Mouse (Mus musculus) CH12F3 (cell line): ENCODE results near the gene Fto.

Experiments used
- in situ Hi-C: fragments of 300-500 bp; cut with MboI; formaldehyde crosslinking; loops from 2 replicates; pipeline ENCODE4 v1.14.3; 2020; ENCODE audit warnings: low sequenced_read_pairs

Fto gene

DNA sequence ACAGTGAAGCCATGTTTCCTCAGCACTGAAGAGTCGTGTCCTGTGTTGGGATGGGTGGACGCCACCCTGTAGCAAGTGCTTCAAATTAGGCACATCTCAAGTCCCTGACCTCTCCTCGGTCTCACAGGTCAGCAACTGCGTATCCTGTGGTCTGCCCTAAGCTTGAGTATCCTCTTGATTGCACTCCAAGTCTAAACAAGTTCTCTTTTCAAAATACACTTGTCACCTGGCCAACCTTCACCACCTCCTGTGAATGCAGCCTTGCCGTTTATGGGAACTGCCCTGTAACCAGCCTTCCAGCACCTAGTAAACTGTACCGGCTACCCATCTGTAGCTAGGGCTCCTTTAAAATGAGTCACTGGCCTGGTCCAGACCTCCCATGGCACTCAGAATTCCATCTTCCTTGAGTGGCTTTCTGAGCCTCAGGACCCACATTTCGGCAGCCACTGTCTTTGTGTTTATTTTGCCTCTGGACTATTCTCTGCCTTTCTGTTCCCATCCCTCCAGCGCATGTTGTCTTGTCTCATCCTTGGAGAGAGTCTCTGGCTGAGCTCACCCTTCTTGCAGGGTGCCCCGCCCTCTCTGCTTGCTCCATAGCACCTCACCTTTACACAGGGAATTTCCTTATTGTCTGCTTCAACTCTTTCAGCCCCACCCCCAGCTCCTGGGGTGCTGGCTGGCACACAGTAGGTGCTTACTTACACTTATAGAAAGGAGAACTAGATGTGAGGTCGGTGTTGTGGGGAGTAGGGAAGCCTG, 181.4 kb downstream of the Fto start:
- in situ Hi-C loops, result no loop called here

DNA sequence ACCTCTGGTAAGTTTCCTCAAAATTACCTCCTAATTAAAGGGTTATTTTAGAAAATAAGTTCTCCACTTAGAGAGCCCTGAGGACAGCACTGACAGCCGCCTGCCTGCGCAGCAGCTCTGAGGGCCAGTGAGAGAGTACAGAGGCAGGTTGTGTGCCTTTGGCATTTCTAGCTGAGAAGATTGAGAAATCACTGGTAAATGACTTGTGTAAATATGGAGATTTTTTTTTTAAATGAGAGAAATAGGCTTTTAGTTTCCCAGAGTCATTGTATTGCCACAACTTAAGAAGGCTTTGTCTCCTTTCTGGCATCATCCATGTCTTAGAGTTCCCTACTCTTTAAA, 181.9 kb downstream of the Fto start:
- in situ Hi-C loops, result no loop called here

DNA sequence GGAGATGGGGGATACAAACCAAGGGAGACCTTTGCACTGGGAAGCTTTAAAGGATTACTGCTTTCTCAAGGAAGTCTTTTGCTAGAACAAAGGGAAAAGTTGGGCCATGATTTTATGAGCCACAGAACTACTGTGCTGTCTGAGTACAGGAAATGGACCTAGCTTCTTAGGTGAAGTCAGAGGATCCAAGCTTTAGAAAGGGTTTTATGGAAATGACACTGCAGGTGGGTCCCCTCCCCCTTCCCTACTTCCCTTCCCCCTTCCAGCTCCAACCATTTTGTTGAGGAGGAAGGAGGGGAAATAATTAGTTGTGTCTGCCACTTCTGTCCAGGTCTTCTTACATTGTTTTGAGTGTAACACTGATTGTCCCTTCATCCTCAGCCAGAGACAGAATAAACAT, 182.7 kb downstream of the Fto start:
- in situ Hi-C loops, result no loop called here

DNA sequence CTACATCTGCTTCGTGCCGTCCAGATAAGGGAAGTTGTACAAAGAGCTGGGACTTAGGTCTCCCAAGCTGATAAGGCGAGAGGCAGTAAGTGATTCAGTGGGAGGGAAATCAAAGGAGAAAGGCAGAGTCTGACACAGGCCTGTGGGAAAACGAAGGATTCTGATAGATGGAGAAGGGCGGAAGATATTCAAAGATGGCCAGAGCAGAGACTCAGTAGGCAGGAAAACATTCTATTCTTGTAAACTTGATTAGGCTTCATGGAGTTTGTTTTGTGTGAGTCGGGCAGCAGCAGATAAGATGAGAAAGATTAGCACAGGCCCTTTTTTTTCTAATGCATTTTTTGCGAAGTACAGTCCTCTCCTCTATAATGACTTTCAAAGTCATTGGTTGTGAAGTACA, 183.6 kb downstream of the Fto start:
- in situ Hi-C loops, result no loop called here

DNA sequence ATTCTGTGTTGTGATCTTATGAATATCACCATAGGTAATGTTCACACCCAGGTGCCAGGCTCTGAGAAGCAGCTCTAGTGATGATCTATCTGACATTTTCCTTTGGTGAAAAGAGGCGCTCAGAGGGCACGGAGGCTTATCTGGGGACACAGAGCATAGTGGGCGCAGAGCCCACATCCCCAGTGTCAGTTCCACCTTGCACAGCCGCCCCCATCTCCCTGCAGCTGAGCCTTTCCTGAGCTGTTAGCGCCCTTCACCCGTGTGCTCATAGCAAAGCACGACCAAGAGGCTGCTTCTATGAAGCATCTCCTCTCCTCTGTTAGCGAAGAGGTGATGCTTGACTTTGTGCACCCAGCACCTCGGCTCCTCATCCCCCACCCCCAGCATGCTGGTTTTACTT, 185.3 kb downstream of the Fto start:
- in situ Hi-C loops, result no loop called here

DNA sequence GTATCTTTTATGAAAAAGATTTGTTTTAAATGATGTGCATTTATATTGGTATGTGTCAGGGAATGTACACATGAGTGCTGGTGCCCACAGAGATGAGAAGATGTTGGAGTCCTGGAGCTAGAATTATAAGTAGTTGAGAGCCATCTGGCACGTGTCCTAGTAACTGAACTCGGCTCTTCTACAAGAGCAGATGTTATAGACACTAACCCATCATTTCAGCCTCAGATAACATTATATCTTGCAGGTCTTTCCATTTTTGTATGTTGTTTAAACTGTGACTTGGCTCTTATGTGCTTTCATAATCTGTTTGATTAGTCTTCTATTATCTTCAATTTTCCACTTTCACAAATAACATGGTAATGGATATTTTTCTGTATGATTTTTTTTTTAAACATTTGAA, 186.0 kb downstream of the Fto start:
- in situ Hi-C loops, result no loop called here

DNA sequence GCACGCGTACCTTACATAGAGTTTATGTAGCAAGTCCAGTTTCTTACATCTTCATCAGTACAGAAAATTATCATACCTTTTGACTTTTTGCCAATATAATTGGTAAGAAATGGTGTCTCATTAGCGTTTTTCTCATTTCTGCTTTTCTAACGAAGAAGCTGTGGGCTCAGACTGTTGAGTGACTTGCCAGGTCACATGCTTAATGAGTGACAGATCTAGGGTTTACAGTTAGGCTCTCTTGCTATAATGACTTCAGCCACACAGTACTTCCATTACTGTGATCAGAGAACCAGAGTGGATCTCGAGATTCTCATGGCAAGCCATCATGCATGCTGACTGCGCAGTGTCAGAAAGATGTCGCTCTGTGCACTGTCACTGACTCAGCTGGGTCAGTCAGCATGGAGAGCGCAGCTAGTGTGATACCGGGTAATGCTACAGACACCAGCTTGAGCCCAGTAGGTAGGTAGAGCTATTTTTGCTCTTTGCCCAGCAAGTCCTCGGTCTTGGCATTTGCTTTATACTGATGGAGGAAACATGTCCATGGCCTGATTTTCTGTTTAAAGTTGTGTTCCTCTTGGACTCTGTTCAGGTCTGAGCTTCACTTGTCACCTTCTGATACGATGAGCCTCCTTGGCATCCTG, 188.8 kb downstream of the Fto start:
- in situ Hi-C loops, result no loop called here

DNA sequence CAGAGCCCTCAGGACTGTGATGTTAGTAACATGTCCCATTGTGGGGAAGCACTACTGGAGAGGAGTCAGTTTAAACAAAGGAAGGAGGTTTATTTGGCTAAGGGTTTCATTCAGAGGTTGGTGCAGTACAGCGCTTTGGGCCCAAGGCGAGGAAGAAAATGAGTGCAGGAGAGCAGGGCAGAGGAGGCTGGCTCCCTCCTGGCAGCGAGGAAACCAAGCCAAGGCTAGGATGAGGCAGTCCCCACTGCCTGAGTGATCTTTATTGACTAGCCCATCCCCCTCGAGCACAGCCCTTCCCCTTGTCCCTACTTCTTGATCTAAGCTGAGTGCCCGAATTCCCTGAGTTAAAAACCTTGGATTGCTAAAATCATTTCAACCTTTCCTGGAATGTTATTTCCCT, 189.5 kb downstream of the Fto start:
- in situ Hi-C loops, result no loop called here

DNA sequence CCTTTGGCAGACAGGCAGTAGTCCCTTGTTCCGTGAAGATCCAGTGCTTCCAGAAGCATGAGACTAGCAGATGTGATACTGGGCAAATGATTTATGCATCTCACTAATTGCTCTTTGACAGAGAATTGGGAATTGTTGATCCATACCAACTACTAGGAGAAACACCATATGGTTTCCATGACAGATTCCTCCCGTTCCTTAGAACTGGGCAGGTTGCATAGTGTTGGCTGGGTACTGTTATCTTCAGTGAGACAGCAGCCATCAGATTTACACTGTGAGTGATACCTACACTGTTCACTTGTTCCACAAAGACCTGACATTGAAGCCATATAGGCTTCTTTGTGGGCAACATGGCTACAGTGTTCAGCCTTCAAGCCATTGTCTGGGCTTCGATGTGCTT, 191.0 kb downstream of the Fto start:
- in situ Hi-C loops, result no loop called here

DNA sequence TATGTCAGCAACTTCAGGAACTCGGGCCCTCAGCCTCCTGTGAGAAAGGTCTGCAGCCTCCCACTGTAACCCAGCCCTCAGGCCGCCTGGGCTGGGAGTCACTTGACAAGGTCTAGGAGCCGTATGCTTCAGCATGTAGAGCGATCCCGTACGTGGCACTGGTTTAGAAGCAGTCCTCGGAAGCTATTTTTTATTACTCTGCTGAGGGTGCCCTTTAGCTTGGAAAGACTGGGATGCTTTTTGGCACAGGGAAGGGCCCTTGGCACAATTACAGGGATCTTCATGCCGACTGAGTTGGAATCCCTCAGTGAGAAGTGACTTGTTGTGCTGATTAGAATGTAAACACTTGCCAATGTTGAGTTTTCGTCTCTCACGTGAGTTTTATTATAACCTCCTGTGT, 191.6 kb downstream of the Fto start:
- in situ Hi-C loops, result no loop called here

DNA sequence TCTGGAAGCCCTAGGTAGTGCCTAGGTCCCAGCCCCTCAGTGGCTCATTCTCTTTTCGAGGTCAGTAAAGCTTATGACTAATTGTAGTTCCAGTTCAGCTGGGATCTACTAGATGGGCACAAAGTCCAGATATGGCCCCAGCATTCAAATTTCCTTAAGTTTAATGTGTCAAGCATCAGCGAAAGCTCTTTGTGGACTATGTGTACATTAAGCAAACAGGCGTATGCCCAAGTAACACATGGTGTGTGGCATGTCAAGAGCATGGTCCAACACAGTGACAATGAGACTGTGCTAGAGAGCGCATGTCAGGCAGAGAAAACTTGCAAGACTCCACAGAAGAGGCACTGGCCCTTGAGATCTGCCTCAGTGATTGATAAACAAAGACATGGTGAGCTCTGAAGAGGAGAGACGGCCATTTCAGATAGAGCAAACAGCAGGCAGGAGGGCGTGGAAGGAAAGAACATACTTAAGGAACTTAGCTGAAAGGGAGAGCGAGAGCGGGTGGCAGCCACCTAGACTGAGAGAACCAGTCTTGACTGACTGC, 192.2 kb downstream of the Fto start:
- in situ Hi-C loops, result no loop called here

DNA sequence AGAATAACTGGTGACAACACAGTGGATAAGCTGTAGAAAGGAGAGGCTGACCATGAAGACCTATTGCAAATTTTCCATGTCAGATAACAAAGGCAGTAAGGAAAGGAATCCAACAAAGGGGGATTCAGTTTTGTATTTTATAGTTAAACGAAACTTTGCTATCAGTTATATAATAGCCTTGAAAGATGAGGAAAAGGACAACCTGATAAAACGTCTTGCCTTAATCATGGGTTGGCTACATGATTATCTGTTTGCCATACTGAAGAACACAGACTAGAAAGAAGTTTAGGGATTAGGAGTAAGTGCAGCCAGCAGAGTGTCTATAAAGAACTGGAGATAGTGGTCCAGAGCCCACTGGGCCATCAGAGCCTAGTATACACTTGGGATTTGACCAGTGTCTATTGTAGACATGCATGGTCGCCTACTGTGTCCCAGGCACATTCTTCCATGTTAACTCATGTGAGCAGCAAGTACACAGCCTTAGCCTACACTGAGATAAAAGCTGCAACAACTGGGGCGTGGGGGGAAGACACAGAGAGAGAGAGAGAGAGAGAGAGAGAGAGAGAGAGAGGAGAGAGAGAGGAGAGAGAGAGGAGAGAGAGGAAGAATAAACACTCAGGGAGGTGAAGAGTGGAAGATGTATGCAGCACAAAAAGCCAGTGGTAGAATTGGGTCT, 192.8 kb downstream of the Fto start:
- in situ Hi-C loops, result no loop called here

DNA sequence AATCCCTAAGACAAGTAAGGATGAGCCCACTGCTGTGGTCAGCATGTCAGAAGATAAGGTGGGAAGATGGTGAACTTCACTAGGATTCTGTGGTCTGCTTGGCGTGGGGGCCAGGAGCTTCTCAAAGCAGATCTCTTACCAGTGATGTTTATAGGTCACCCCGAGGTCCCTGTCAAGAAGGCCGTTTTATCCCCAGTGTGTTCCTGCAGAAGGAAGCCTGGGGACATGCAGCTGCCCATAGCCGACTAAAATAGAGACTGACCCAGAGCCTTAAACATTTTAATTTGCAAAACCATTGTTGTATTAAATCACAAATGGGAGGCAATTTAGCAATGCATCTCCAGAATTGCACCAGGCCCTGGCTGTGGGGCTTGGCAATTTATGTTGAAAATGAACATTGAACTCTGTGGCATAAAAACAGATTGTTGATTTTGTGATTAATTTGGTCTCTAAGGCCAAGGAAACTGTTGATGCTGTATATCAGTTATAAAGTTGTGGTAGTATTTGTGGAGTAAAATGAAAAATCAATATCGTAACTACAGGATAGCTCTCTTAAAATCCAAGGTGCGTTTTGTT, 193.4 kb downstream of the Fto start:
- in situ Hi-C loops, result no loop called here

DNA sequence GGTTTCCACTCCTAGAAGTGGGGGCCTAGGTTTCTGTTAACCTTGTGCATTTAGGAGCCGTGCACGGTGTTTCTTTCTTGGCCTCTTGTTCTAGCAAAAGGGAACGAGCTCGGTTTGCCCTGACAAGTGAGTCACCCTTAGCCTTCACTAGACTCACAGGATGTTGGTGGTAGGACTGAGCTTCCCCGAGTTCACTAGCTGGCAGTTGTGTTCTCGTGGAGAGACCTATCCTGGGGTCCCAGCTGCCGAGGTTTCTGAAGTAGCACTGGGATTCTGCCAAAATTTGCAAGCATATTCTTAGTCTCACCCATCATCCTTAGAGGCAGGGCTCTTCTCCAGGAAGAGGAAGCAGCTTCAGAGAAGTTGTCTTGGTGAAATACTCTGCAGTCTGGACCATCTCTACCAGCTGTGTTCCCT, 194.4 kb downstream of the Fto start:
- in situ Hi-C loops, result no loop called here

DNA sequence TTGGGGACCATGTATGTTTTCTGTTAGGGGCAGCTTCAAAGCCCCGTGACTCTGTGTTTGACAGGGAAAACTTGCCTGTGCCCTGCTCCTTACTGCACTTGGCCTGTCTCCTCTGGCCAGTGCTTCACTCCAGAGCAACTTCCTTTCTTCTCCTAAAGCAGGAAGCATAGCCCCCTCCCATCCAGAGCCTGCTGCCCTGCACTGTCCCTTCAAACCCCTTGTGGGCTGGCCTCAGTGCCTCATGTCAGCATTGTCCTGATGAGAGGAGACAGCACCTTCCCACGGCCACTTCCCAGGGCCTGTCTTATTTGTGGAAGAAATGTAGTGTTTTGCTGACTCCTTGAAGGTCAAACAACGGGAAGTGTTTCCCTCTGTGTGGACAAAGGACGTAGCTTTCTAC, 195.0 kb downstream of the Fto start:
- in situ Hi-C loops, result no loop called here

DNA sequence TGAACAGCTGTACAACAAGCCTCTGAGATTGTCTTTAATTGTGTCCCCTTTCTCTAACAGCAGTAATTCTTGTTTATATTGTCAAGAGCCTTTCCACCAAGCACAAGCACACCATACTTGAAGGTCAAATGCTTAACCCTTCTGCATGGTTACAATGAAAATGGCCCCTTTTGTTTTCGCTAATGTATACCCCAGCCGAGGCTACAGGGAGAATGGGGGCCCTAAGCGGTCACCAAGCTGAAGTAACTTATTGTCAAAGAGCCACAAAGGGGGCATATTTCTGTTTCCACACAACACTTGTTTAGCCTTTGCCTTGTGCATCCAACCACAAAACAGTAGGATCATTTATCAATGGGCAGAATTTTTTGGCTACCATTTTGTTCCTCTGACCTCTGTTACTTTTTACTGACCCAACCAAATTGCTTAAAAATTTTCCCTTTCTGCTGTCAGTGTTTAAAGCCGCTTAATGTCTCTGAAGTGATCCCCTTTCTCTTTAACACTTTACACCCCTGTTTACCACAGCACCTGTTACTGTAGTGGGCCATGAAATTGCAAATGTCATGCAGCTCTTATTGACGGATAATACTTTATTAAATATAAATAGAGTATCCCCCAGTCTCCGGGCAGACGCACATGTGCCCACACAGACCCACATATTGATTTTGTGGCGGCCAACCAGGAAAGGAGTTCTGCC, 196.0 kb downstream of the Fto start:
- in situ Hi-C loops, result no loop called here

DNA sequence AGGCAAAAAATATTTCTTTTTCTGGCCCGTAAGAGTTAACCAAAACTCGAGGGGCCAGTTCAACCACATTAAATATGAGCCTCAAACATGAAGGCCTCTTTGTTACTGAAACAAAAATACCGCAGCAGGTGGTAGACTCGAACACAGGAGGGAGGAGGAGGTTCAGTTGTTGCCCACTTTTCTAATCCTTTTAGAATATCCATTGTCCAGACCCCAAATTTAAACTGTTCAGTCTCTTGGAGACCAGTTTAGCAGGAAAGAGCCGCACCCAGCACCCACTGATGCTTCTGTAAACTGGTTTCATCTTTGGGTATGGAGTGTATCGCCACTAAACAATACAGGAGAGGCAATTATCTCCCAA, 196.6 kb downstream of the Fto start:
- in situ Hi-C loops, result no loop called here

DNA sequence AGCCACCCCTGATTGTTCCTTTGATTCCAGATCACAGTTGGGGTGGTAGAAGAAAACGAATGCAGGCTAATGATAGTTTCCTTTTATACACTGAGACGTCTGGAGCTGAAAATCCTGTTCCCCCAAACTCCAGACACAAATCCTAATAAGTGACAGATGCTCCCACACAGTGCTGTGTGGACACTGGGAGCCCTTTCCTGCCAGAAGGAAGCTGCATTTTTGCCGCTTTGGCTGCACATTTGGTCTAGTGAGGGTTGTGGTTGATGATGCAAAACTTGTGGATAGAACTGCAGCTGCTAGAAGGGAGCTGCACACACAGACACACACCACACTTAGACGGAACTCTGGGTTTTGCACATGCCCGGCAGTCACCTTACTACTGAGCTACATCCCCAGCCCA, 197.4 kb downstream of the Fto start:
- in situ Hi-C loops, result no loop called here

DNA sequence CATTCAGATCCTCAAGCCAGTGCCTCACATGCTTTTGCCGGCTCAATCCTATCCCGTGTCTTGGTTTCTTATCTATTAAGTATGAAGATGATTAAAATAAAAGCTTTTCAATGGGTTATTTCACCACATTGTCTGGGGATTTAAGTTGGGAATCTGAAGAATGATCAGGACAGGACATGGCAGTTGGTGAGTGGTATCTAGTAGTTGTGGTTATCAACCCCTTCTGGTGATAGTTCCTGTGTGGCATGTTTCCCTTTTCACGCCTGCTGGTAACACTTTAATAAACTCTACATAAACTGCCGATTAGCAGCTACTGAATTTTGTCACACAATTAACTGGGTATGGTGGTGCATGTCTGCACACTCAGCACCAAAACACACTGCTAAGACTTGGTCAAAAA, 198.6 kb downstream of the Fto start:
- in situ Hi-C loops, result no loop called here

DNA sequence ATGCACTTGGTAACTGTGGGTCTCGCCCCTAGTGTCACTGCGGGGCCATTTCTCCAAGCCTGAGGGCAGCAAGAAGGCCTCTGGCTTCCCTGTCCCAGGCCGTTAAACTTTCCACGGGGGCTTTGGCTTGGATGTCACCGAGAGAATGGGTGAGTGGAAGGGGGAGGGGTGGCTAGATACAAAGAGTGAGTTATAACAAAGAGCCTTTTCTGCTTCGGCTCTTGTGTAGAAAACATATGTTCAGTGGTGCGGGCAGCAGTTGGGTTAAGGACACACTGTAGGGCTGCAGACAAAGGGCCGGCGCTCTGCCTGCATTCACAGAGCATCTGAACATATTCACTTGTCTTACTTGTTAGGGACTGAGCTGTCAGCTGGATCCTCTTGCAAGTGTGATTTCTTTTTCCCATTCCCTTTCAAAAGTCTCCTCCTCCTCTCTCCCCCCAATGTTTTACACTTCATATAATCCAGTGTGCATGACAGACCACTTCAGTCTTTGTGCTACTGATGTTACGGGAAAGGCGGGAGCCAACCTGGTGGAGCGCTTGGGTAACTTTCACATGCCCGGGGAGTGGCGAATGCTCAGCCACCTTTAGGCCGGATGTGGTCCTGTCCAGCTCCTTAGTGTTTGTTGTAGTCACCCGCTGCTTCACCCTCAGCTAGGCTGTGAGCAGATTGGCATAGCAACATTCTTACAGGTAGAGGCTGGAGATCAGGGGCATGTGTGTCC, 201.6 kb downstream of the Fto start:
- in situ Hi-C loops, result no loop called here

DNA sequence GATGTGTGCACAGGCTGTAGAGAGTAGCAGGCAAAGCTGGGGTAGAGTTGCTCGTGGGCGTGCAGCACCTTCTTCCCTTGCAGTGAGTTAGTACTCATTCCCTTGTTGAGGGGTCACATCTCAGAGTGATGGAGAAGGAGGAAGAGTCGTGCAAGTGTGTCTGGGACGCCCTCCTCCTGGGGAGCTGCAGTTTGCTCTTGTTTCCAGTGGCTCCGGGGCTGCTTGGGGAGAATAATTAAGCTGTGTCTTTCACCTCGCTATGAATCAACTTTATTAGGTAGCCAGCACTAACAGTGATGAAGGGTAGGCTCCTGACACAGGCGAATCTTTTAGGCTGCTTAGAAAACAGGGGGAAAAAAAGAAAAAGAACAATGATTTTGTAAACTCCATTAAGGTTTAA, 203.1 kb downstream of the Fto start:
- in situ Hi-C loops, result no loop called here
